Mouse (Mus musculus) lung, postnatal 14 days (tissue): ENCODE results near the gene BC051665.

Experiments used
- DNase-seq: peaks from one replicate; pipeline ENCODE4 v3.0.0; 2021

BC051665 gene

DNA sequence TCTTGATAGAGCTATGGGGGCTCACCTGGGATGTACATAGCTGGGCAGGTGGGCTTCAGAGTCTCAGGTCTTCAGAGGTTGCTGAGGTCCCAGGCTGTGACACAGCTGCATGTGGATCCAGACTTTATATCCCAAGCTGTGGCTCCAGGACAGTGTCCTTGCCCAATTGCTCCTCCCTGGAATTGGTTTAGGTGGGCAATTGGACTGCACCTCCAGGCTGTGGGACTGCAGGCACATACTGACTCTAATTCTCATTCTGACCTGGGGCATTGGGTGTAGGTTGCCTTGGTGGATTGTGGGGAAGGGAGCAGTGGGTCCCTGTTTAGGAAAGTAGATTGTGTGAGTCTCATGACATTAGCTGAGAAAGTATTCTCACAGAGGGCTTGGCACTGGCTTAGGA is at the start of gene BC051665:
Gene BC051665, minus strand, starts transcription at position 101 of the 400 bp plus-strand sequence.
- DNase-seq = no peak

- peak; percentile 54 for DNase-seq
These were observed 39.9 kb upstream of the BC051665 start for GRCm38 (mm10) chr13:60826052-60826451.

GRCm38 (mm10) chr13:60820486-60821175 is 34.5 kb upstream of the BC051665 start:
- no peak for DNase-seq

- peak; percentile 69 for DNase-seq
These were observed 33.3 kb upstream of the BC051665 start for GRCm38 (mm10) chr13:60819469-60819868.

DNA sequence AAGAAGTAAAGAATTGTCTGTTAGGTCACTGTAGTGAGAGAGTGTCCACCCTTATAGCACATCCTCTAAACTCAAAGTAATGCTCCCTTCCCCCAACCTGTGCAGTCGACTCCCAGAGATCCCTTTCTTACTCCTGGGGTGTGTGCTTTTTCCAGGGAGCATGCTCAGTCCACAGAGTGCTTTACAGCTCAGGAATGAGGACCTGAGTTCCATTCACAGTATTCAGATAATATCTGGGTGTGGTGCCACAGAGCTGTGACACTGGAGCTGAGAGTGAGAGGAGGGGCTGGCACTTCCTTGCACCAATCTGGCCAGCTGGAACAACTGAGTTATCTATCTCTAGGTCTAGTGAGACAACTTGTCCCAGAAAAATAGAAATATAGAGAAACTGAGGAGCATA is 27.6 kb upstream of the BC051665 start:
- DNase-seq = no peak

- DNase-seq = no peak
These were observed 26.6 kb upstream of the BC051665 start for GRCm38 (mm10) chr13:60812768-60813167.

DNA sequence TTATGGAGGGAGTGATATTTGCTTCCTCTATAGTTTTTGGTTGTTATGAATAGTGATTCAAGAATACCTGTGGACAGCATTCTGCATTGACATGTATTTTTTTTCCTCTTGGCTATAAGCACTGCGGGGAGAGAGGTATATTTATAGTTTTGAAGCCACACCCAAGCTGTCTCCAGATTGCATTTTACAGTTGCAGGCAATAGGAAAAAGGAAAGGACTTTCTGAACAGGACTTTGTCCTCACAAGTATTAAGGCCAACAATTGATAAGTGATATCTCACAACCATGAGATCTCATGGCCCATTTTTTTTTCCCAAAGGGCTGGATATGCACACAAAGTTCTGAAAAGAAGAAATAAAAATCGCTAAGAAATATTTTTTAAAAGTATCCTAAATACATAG is 23.5 kb upstream of the BC051665 start:
- DNase-seq = no peak

DNA sequence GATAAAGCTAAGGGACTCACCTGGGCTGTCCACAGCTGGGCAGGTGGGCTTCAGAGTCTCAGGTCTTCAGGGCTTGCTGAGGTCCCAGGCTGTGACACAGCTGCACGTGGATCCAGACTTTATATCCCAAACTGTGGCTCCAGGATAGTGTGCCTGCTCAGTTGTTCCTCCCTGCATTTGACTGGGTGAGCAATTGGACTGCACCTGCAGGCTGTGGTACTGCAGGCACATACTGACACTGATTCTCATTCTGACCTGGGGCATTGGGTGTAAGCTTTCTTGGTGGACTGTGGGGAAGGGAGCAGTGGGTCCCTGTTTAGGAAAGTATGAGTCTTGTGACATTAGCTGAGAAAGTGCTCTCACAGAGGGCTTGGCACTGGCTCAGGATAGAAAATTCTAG is 16.6 kb upstream of the BC051665 start, which contains the start of gene Ctsll3:
Gene Ctsll3, minus strand, starts transcription at position 101 of the 400 bp plus-strand sequence.
- no peak for DNase-seq

DNA sequence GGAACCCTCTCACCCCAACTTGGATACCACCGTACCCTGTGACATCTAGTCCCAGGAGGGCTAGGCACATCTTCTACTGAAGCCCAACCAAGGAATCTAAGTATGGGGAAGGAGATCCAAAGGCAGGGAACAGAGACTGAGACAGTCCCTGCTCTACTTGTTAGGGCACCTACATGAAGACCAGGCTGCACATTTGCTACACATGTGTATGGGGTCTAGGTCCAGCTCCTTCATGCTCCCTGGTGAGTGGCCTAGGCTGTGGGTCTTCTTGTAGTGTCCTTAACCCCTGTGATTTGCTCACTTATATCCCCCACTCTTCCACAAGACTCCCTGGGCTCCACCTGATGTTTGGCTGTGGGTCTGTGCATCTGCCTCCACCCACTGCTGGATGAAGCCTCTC is 3.3 kb upstream of the BC051665 start:
- DNase-seq = no peak

GRCm38 (mm10) chr13:60783301-60783700 is 2.9 kb downstream of the BC051665 start:
- no peak for DNase-seq

- no peak for DNase-seq
These were observed 5.6 kb downstream of the BC051665 start for GRCm38 (mm10) chr13:60780534-60780933.

GRCm38 (mm10) chr13:60761161-60761560 is 25.0 kb downstream of the BC051665 start:
- no peak for DNase-seq

GRCm38 (mm10) chr13:60760392-60760791 is 25.8 kb downstream of the BC051665 start:
- DNase-seq = no peak

GRCm38 (mm10) chr13:60759136-60759535 is 27.0 kb downstream of the BC051665 start:
- peak; percentile 65 for DNase-seq

- no peak for DNase-seq
These were observed 28.9 kb downstream of the BC051665 start for GRCm38 (mm10) chr13:60757292-60757691.

- no peak for DNase-seq
These were observed 30.9 kb downstream of the BC051665 start for GRCm38 (mm10) chr13:60755251-60755650.

GRCm38 (mm10) chr13:60753216-60753615 is 32.9 kb downstream of the BC051665 start:
- no peak for DNase-seq

DNA sequence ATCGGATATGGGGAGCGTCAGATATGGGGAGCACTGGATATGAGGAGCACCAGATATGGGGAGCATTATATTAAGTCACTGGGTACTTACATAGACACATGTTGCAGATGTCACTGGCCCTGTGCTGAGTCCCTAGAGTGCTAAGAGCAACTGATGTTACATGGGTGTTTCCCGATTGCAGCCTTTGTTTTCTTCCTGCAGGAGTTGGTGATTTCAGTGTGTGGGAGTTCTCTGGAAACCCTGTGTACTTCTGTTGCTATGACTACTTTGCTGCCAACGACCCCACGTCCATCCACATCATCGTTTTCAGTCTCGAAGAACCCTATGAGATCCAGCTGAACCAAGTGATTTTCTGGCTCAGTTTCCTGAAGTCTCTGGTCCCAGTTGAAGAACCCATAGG is 35.2 kb downstream of the BC051665 start:
- DNase-seq = no peak

- no peak for DNase-seq
These were observed 37.6 kb downstream of the BC051665 start for GRCm38 (mm10) chr13:60748556-60748955.

DNA sequence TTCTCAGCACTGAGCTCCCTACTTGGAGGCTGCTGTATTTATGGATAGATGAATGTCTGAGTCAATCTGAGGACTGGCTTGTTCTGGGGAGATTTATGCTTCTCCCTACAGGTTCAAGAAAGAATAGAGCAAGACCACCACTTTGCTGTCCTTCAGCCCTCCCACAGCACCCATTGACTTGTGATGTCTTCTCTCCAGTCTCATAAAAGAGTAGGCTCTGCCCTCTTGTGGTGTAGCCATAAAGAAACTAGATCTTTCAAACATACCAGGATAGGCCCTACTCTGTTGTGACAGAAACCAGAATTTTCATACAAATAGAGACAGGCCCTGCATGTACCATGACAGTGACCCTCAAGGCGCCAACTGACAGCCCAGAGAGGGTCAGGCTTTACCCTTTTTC is 39.0 kb downstream of the BC051665 start:
- DNase-seq = no peak

GRCm38 (mm10) chr13:60746271-60746670 is 39.9 kb downstream of the BC051665 start:
- DNase-seq = peak; percentile 51

DNA sequence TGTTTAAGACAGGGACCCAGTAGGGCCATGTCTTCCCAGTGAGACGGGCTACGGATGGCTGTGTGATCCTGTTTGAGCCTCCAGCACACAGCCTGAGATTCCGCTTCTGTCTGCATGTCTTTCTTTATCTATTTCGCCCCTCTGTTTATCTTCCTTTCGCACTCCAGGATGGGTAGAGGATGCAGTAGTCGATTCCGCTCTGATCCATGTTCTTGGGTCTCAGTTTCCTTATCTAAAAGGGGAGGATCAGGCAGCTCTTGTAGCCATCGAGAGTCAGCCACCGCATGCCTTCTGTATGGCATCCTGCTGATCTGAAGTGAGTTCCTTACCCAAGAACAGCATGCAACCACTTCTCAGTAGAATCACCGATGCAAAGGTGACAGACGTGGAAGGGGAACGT is 40.8 kb downstream of the BC051665 start:
- no peak for DNase-seq

DNA sequence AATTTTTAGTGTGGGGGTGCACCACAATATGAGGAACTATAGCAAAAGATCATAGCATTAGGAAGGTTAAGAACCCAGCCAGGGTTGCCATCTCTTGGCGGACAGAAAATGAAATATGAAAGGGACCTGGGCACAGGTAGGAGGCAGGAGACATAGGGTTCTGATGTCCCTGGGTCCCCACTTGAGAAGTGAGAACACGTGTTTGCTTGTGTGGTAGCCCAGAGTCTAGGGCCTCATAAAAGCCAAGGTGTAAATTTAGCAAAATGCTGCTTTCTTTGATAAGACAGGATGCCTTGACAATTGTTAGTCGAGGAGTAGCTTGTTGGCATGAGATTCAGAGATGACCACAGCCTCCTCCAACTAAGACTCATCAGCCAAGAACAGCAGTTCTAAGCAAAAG is 41.4 kb downstream of the BC051665 start:
- no peak for DNase-seq

- DNase-seq = peak; percentile 93
These were observed 42.1 kb downstream of the BC051665 start for GRCm38 (mm10) chr13:60744078-60744460.
